Mouse (Mus musculus) adrenal gland, adult 2 months (tissue): Measurements from ENCODE around the gene Pid1. TPM values are rescaled to one million over a fixed set of nuclear protein-coding genes. Genes with fewer than 3 reads are reported as not detected.

Source experiments
- DNase-seq: peaks from one replicate; pipeline ENCODE4 v3.0.0; 2021
- polyA plus RNA-seq: library from polyadenylated mRNA; depleted of rRNA; stranded (reverse); fragments of >200 nt; gene quantifications from 2 replicates; pipeline ENCODE4 v1.2.3, GENCODE M21; 2012
- total RNA-seq, 2 experiments: library from RNA; stranded (reverse); gene quantifications; 2 replicates each; pipeline ENCODE4 v1.2.3; 2021

The Pid1 gene
- total and polyA plus RNA-seq, 3 experiments, result 15.8 to 21.2 (median 18.5) TPM

GRCm38 (mm10) chr1:84177033-84177432 lies 186.9 kb downstream of the Pid1 start:
- no peak for DNase-seq

- no peak for DNase-seq
Measured at GRCm38 (mm10) chr1:84172941-84173340, 191.0 kb downstream of the Pid1 start.

GRCm38 (mm10) chr1:84157790-84158189 lies 206.2 kb downstream of the Pid1 start:
- DNase-seq, result no peak

GRCm38 (mm10) chr1:84155585-84155930 lies 208.4 kb downstream of the Pid1 start:
- no peak for DNase-seq

- DNase-seq, result no peak
Measured at GRCm38 (mm10) chr1:84154725-84155584, 209.0 kb downstream of the Pid1 start.

- DNase-seq, result peak; percentile 36
Measured at GRCm38 (mm10) chr1:84153943-84154342, 210.0 kb downstream of the Pid1 start.

GRCm38 (mm10) chr1:84141561-84141960 lies 222.4 kb downstream of the Pid1 start:
- DNase-seq, result no peak

GRCm38 (mm10) chr1:84132451-84132850 lies 231.5 kb downstream of the Pid1 start:
- DNase-seq, result no peak

GRCm38 (mm10) chr1:84131799-84132198 lies 232.2 kb downstream of the Pid1 start:
- DNase-seq, result no peak

- DNase-seq, result peak; percentile 8
Measured at GRCm38 (mm10) chr1:84128510-84128909, 235.5 kb downstream of the Pid1 start.

GRCm38 (mm10) chr1:84119306-84119705 lies 244.7 kb downstream of the Pid1 start:
- DNase-seq, result no peak

- DNase-seq, result peak; percentile 66
Measured at GRCm38 (mm10) chr1:84106756-84107155, 257.2 kb downstream of the Pid1 start.

GRCm38 (mm10) chr1:84102052-84102451 lies 261.9 kb downstream of the Pid1 start:
- peak; percentile 16 for DNase-seq

GRCm38 (mm10) chr1:84097398-84097797 lies 266.6 kb downstream of the Pid1 start:
- no peak for DNase-seq

- DNase-seq, result no peak
Measured at GRCm38 (mm10) chr1:84093291-84093690, 270.7 kb downstream of the Pid1 start.

- no peak for DNase-seq
Measured at GRCm38 (mm10) chr1:84089664-84090063, 274.3 kb downstream of the Pid1 start.

GRCm38 (mm10) chr1:84087957-84088356 lies 276.0 kb downstream of the Pid1 start:
- DNase-seq, result no peak

- DNase-seq, result no peak
Measured at GRCm38 (mm10) chr1:84087325-84087724, 276.7 kb downstream of the Pid1 start.

GRCm38 (mm10) chr1:84086486-84086885 lies 277.5 kb downstream of the Pid1 start:
- no peak for DNase-seq

- no peak for DNase-seq
Measured at GRCm38 (mm10) chr1:84085361-84085760, 278.6 kb downstream of the Pid1 start.

- no peak for DNase-seq
Measured at GRCm38 (mm10) chr1:84079566-84079965, 284.4 kb downstream of the Pid1 start.

GRCm38 (mm10) chr1:84077023-84077422 lies 287.0 kb downstream of the Pid1 start:
- DNase-seq, result no peak

GRCm38 (mm10) chr1:84056884-84057630 lies 306.9 kb downstream of the Pid1 start:
- DNase-seq, result no peak
